Comparison of ENCODE assay signal across 8 mouse cellular contexts in genomic region chr1:167349815-167350596, GRCm38 (mm10). TPM values are rescaled to one million over a fixed set of nuclear protein-coding genes. Genes with fewer than 3 reads are reported as not detected.
DNase-seq lines count a peak whose midpoint lies in the region; ATAC-seq and TF ChIP-seq lines count a peak whose summit lies in the region.

Aldh9a1 (plus strand) TSS chr1:167349991.

- peak; percentile 74 to 93 for TF ChIP-seq POLR2A in MEL (IDR thresholded peaks at IDR 0.05; ENCODE audit: control insufficient read depth in 1 of 2, insufficient read depth in 1 of 2, low read depth in 1 of 2, low read length in 2 of 2, poor library complexity in 1 of 2)
- TF ChIP-seq POLR2A in cerebellum, adult 2 months (IDR thresholded peaks at IDR 0.05; ENCODE audit: borderline replicate concordance, insufficient read depth, low read length) = 0 out of 2 replicates have a peak, but pooled peaks have one; percentile 35

- no peak for TF ChIP-seq RAD21 in MEL (IDR thresholded peaks at IDR 0.05; ENCODE audit: low read depth, low read length)

- H3K4me3 ChIP-seq in MEL (ENCODE audit: control insufficient read depth in 1 of 2, insufficient read depth in 1 of 2, low read depth in 2 of 2, low read length in 2 of 2) = peak within 1 kb of the TSS; percentile 82 to 96
- H3K4me3 ChIP-seq in cerebellum, adult 2 months (replicated peaks; ENCODE audit: insufficient read depth, low read depth, low read length) = peak within 1 kb of the TSS; percentile 82
- peak within 1 kb of the TSS; percentile 64 for H3K4me3 ChIP-seq in forebrain, postnatal 0 days (ENCODE audit: low read depth, low read length)
- peak within 1 kb of the TSS; percentile 87 for H3K4me3 ChIP-seq in lung, embryonic 15.5 days

- no peaks in the 10 kb centered on the region for H3K9me3 ChIP-seq in MEL (replicated peaks; ENCODE audit: insufficient read depth, low read length)
- H3K9me3 ChIP-seq in forebrain, postnatal 0 days (ENCODE audit: low read length) = no peaks in the 10 kb centered on the region
- H3K9me3 ChIP-seq in lung, embryonic 15.5 days = no peaks in the 10 kb centered on the region

- peak; percentile 95 for DNase-seq in MEL (ENCODE audit: low read depth, low spot score)
- peak; percentile 85 to 89 for DNase-seq in cerebellum, adult 2 months
- DNase-seq in forebrain, postnatal 0 days = peak; percentile 90
- DNase-seq in heart, postnatal 4 days = peak; percentile 96
- DNase-seq in layer of hippocampus, adult 8-10 months (ENCODE audit: low spot score in 2 of 2) = peak; percentile 84 to 87
- DNase-seq in ovary, adult 18-20 months (ENCODE audit: low spot score) = peak; percentile 89
- peak; percentile 76 for DNase-seq in thymus, postnatal 0 days (ENCODE audit: low spot score)

- under 1% methylated on average over 55 of the region's 55 CpGs for WGBS in cerebellum, adult 2 months
- 3% methylated on average over 55 of the region's 55 CpGs for WGBS in forebrain, postnatal 0 days
- under 1% methylated on average over 55 of the region's 55 CpGs for WGBS in lung, embryonic 15.5 days

- H3K79me2 ChIP-seq in MEL (ENCODE audit: control insufficient read depth, insufficient read depth, low read length, poor library complexity) = peaks cover 12% of the 10 kb centered on the region

- H3K4me2 ChIP-seq in forebrain, postnatal 0 days (ENCODE audit: low read depth) = peak within 1 kb of the TSS; percentile 71
- H3K4me2 ChIP-seq in lung, embryonic 15.5 days = peak within 1 kb of the TSS; percentile 94

- H3K27ac ChIP-seq in MEL (ENCODE audit: control insufficient read depth, low read depth, low read length) = peak within 1 kb of the TSS; percentile 93
- peak within 1 kb of the TSS; percentile 66 for H3K27ac ChIP-seq in cerebellum, adult 2 months (ENCODE audit: insufficient read depth, low read length)
- peak within 1 kb of the TSS; percentile 74 for H3K27ac ChIP-seq in forebrain, postnatal 0 days (ENCODE audit: low read depth, low read length)
- H3K27ac ChIP-seq in lung, embryonic 15.5 days = peak within 1 kb of the TSS; percentile 81

- H3K36me3 ChIP-seq in MEL (ENCODE audit: control insufficient read depth in 1 of 2, insufficient read depth in 2 of 2, low read length in 2 of 2) = peaks cover 3 to 17% of the 10 kb centered on the region in 2 experiments
- peaks cover 10% of the 10 kb centered on the region for H3K36me3 ChIP-seq in forebrain, postnatal 0 days (ENCODE audit: insufficient read depth)
- peaks cover 8% of the 10 kb centered on the region; the same call in 1 of the 2 replicates for H3K36me3 ChIP-seq in lung, embryonic 15.5 days

- peak in 1 of 2 experiments; percentile 26; a peak in 1 of 4 replicates for TF ChIP-seq EP300 in MEL (IDR thresholded peaks at IDR 0.05; ENCODE audit: low read depth in 1 of 2, low read length in 2 of 2)

- peak within 1 kb of the TSS; percentile 95 for H3K9ac ChIP-seq in MEL (ENCODE audit: control insufficient read depth, low read depth, low read length, poor library complexity, severe bottlenecking)
- peak within 1 kb of the TSS; percentile 79 for H3K9ac ChIP-seq in forebrain, postnatal 0 days
- peak within 1 kb of the TSS; percentile 63 for H3K9ac ChIP-seq in lung, embryonic 15.5 days

- H3K4me1 ChIP-seq in MEL (ENCODE audit: control insufficient read depth in 1 of 2, insufficient read depth in 2 of 2, low read length in 2 of 2) = peaks cover 6 to 10% of the 10 kb centered on the region in 2 experiments; a peak in 3 of 4 replicates
- no peaks in the 10 kb centered on the region for H3K4me1 ChIP-seq in cerebellum, adult 2 months (ENCODE audit: control insufficient read depth, insufficient read depth, low read length)
- no peaks in the 10 kb centered on the region for H3K4me1 ChIP-seq in forebrain, postnatal 0 days (ENCODE audit: insufficient read depth)
- 0 out of 2 replicates have a peak, but pooled peaks cover 2% of the 10 kb centered on the region for H3K4me1 ChIP-seq in lung, embryonic 15.5 days

- peak in 1 of 3 experiments; percentile 3; a peak in 1 of 6 replicates for TF ChIP-seq CTCF in MEL (IDR thresholded peaks at IDR 0.05 in 2 of 3, conservative IDR thresholded peaks at IDR 0.05 in 1 of 3; ENCODE audit: control insufficient read depth in 1 of 3, insufficient read depth in 1 of 3, low read depth in 2 of 3, low read length in 3 of 3, poor library complexity in 1 of 3, severe bottlenecking in 1 of 3)
- no peak for TF ChIP-seq CTCF in cerebellum, adult 2 months (IDR thresholded peaks at IDR 0.05; ENCODE audit: borderline replicate concordance, insufficient read depth, low read depth, low read length)
- 0 out of 2 replicates have a peak, but pooled peaks have one; percentile 14 for TF ChIP-seq CTCF in forebrain, postnatal 0 days (IDR thresholded peaks at IDR 0.05; ENCODE audit: low read depth)

- ATAC-seq in forebrain, postnatal 0 days = peak; percentile 98
- peak; percentile 99 for ATAC-seq in lung, embryonic 15.5 days (ENCODE audit: borderline replicate concordance, extremely low read depth, low FRiP score, low TSS enrichment)

- no peaks in the 10 kb centered on the region for H3K27me3 ChIP-seq in MEL (ENCODE audit: control insufficient read depth in 1 of 2, insufficient read depth in 2 of 2, low read length in 2 of 2)
- no peaks in the 10 kb centered on the region for H3K27me3 ChIP-seq in cerebellum, adult 2 months (ENCODE audit: control insufficient read depth, insufficient read depth, low read length)
- H3K27me3 ChIP-seq in forebrain, postnatal 0 days (ENCODE audit: insufficient read depth, low read length) = no peaks in the 10 kb centered on the region
- H3K27me3 ChIP-seq in lung, embryonic 15.5 days = no peaks in the 10 kb centered on the region

TF ChIP-seq in MEL, 35 proteins besides CTCF, POLR2A, EP300 and RAD21:
- peak; percentile 51; the same call in 1 of the 2 replicates for TF ChIP-seq GATA1 (IDR thresholded peaks at IDR 0.05; ENCODE audit: low read depth, low read length)
- TF ChIP-seq POLR2AphosphoS2 (IDR thresholded peaks at IDR 0.05; ENCODE audit: low read length) = peak; percentile 75; the same call in 1 of the 2 replicates
- 0 out of 2 replicates have a peak, but pooled peaks have one; percentile 46 for TF ChIP-seq UBTF (IDR thresholded peaks at IDR 0.05; ENCODE audit: borderline replicate concordance, insufficient read depth, low read depth, low read length)
- peak; percentile 86 for TF ChIP-seq NELFE (IDR thresholded peaks at IDR 0.05; ENCODE audit: low read depth, low read length)
- TF ChIP-seq MEF2A (IDR thresholded peaks at IDR 0.05; ENCODE audit: extremely low read depth, insufficient replicate concordance, low read depth, low read length, poor library complexity, severe bottlenecking) = no peak
- TF ChIP-seq MAX (IDR thresholded peaks at IDR 0.05; ENCODE audit: low read length) = no peak; the same call in 1 of the 2 replicates
- TF ChIP-seq ZMIZ1 (IDR thresholded peaks at IDR 0.05; ENCODE audit: low read depth, low read length) = peak; percentile 82
- peak; percentile 66; the same call in 1 of the 2 replicates for TF ChIP-seq BHLHE40 (IDR thresholded peaks at IDR 0.05; ENCODE audit: borderline replicate concordance, low read depth, low read length)
- TF ChIP-seq TCF12 (IDR thresholded peaks at IDR 0.05; ENCODE audit: low read depth, low read length) = 0 out of 2 replicates have a peak, but pooled peaks have one; percentile 45
- peak; percentile 51; the same call in 1 of the 2 replicates for TF ChIP-seq USF1 (IDR thresholded peaks at IDR 0.05; ENCODE audit: low read depth, low read length)
- TF ChIP-seq ZC3H11A (IDR thresholded peaks at IDR 0.05; ENCODE audit: low read depth, low read length) = no peak
- no peak for TF ChIP-seq USF2 (IDR thresholded peaks at IDR 0.05; ENCODE audit: borderline replicate concordance in 1 of 2, insufficient read depth in 1 of 2, low read depth in 1 of 2, low read length in 2 of 2)
- TF ChIP-seq MXI1 (IDR thresholded peaks at IDR 0.05; ENCODE audit: low read depth, low read length) = peak; percentile 88; the same call in 1 of the 2 replicates
- TF ChIP-seq MAFK (IDR thresholded peaks at IDR 0.05; ENCODE audit: borderline replicate concordance, low read depth, low read length) = peak; percentile 88
- TF ChIP-seq TBP (IDR thresholded peaks at IDR 0.05; ENCODE audit: low read depth, low read length) = peak; percentile 70
- no peak for TF ChIP-seq JUND (IDR thresholded peaks at IDR 0.05; ENCODE audit: low read depth, low read length)
- no peak for TF ChIP-seq MYB (IDR thresholded peaks at IDR 0.05; ENCODE audit: low read depth, low read length)
- no peak for TF ChIP-seq CHD1 (IDR thresholded peaks at IDR 0.05; ENCODE audit: low read depth, low read length)
- TF ChIP-seq ELF1 (IDR thresholded peaks at IDR 0.05; ENCODE audit: low read depth, low read length) = 0 out of 2 replicates have a peak, but pooled peaks have one; percentile 18
- TF ChIP-seq TAL1 (IDR thresholded peaks at IDR 0.05; ENCODE audit: low read length) = peak; percentile 24; the same call in 1 of the 2 replicates
- TF ChIP-seq SIN3A (IDR thresholded peaks at IDR 0.05; ENCODE audit: low read length) = peak; percentile 69
- TF ChIP-seq ZKSCAN1 (IDR thresholded peaks at IDR 0.05; ENCODE audit: low read depth, low read length) = no peak
- TF ChIP-seq NRF1 (IDR thresholded peaks at IDR 0.05; ENCODE audit: insufficient read depth, low read depth, low read length, poor library complexity, severe bottlenecking) = no peak
- TF ChIP-seq HCFC1 (IDR thresholded peaks at IDR 0.05; ENCODE audit: low read depth, low read length) = peak; percentile 54
- TF ChIP-seq CHD2 (IDR thresholded peaks at IDR 0.05; ENCODE audit: low read length) = no peak
- no peak for TF ChIP-seq MYC (IDR thresholded peaks at IDR 0.05; ENCODE audit: low read depth, low read length)
- peak; percentile 56; the same call in 1 of the 2 replicates for TF ChIP-seq ETS1 (IDR thresholded peaks at IDR 0.05; ENCODE audit: low read depth, low read length)

RNA-seq across cellular contexts. Expression of gene Aldh9a1, which starts in this region (rescaled TPM):
- total RNA-seq in MEL (2012; rRNA removed) = 14.3 and 16.2 TPM in 2 replicates
- polyA plus RNA-seq in MEL (2012; ENCODE audit: insufficient read depth in 1 of 2, insufficient read length in 2 of 2, low read depth in 1 of 2, low replicate concordance in 2 of 2, missing spikeins in 1 of 2) = 10 to 100 TPM in 1 of 2 experiments, not detected in 1; 78.2 TPM
- polyA plus RNA-seq in cerebellum, adult 2 months (2012; rRNA removed) = 42.5 and 45.0 TPM in 2 replicates
- total RNA-seq in forebrain, postnatal 0 days (2014; rRNA removed) = 13.2 and 18.7 TPM in 2 replicates
- polyA plus RNA-seq in forebrain, postnatal 0 days (2015; fragmentation: Nextera tagmentation; extraction: Ambion mirVana) = 26.3 and 36.7 TPM in 2 replicates
- 10 to 100 TPM; 32.4 to 37.0 TPM for total RNA-seq in heart, postnatal 4 days (2021)
- 10 to 100 TPM; 26.6 to 33.8 (median 32.2) TPM for total RNA-seq in layer of hippocampus, adult 8-10 months (2022)
- 50.8 and 51.4 TPM in 2 replicates for polyA plus RNA-seq in lung, embryonic 15.5 days (2015; fragmentation: Nextera tagmentation; extraction: Ambion mirVana)
- polyA plus RNA-seq in thymus, postnatal 0 days (2015; fragmentation: Nextera tagmentation; extraction: Ambion mirVana) = 66.9 and 68.6 TPM in 2 replicates

Comparison
In these comparisons a context has a peak if more than half of its experiments do, and no peak if none do; other contexts are left out.
1. Peak in every context shown above with its lines: DNase-seq, ATAC-seq, H3K4me3 ChIP-seq and H3K27ac ChIP-seq.